Mouse (Mus musculus) left cerebral cortex, adult 2 months (tissue): ENCODE results near the gene Knl1. TPM values are rescaled to one million over a fixed set of nuclear protein-coding genes. Genes with fewer than 3 reads are reported as not detected.
A peak's percentile ranks its signal among the peaks of the same experiment; 100 is the strongest.

ENCODE experiments used
- DNase-seq, 2 experiments: peaks; one replicate each; pipeline ENCODE4 v3.0.0; 2021 to 2022; ENCODE audit warnings: low spot score in 2 of 2, mixed read lengths in 1 of 2; ENCODE audit errors: extremely low spot score in 1 of 2
- H3K27ac ChIP-seq: fragments of 200-600 bp; 2 replicates; pipeline ENCODE4 v1.8.1; 2022
- H3K4me3 ChIP-seq: fragments of 200-600 bp; 2 replicates; pipeline ENCODE4 v1.8.1; 2022
- CTCF ChIP-seq: fragments of 200-600 bp; IDR thresholded peaks from 2 replicates; pipeline ENCODE4 v1.8.1; 2022; ENCODE audit warnings: antibody characterized with exemption, mild to moderate bottlenecking, moderate library complexity
- intact Hi-C: fragments of 180-260 bp; cut with DNase I; formaldehyde crosslinking; loops from one replicate; pipeline ENCODE4 v1.15.1; 2025
- total RNA-seq, 2 experiments: library from RNA; stranded (reverse); gene quantifications; 2 replicates each; pipeline ENCODE4 v1.2.3; 2021

Knl1 gene
- total RNA-seq, 2 experiments from 2014 or later, result 0.07 to 0.19 TPM

DNA sequence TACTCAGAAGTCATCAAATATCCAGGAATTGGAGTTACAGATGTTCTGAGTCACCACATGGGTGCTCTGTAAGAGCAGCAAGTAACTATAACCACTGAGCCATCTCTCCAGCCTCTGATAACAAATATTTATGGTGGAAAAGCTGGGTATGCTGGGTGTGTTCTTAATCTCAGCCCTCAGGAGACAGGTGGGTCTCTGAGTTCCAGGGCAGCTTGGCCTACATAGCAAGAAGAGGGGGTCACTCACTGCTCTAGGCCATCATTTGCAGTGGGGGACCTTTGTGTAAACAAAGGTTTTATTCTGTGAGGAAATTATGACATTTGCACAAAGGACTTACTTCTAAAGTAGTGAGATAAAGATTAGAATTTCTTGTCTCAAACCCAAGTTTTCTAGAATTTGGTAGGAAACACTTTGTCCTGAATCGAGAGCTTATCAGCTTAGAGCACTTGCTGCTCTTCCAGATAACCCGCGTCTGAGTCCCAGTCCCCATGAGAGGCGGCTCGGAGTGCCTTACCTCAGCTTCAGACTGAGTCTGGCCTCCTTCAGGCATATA is 89.5 kb downstream of the Knl1 start:
- Histone ChIP-seq H3K27ac (no peak overlapping the region), H3K4me3 (no peak overlapping the region)
- no peak for DNase-seq
- TF ChIP-seq CTCF, result no peak
- intact Hi-C loops, result no loop called here

- TF ChIP-seq CTCF, result no peak; the same call in 1 of the 2 replicates
- Histone ChIP-seq H3K4me3 (no peak overlapping the region), H3K27ac (no peak overlapping the region)
- intact Hi-C loops, result no loop called here
- DNase-seq, result no peak
Observed at GRCm38 (mm10) chr2:119145199-119145598, 98.3 kb downstream of the Knl1 start.

DNA sequence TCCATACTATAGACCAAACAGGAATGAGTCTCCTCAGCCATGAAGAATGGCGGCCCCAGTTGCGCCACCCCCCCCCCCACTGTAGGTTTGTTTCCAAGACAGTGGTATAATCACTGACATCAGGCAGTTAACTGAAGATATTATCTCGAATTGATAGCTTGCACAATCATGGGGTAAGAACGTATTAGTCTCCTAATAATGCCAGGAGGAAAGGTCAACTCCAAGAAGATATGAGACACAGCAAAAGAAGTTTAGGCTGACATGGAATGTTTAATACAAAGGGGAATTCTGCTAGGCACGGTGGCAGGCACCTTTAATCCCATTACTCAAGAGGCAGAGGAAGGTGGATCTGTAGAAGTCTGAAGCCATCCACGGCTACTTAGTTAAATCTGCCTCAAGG is 99.5 kb downstream of the Knl1 start:
- H3K4me3 ChIP-seq, result no peak overlapping the region
- H3K27ac ChIP-seq, result no peak overlapping the region
- no peak for DNase-seq
- no peak for TF ChIP-seq CTCF
- intact Hi-C loops, result no loop called here

GRCm38 (mm10) chr2:119147160-119147678 is 100.3 kb downstream of the Knl1 start:
- intact Hi-C loops, result no loop called here
- TF ChIP-seq CTCF, result no peak
- Histone ChIP-seq H3K27ac (peak overlapping the region; percentile 24; the same call in 1 of the 2 replicates), H3K4me3 (no peak overlapping the region)
- no peak for DNase-seq

- intact Hi-C loops, result no loop called here
- no peak for TF ChIP-seq CTCF
- Histone ChIP-seq H3K27ac (peak overlapping the region; percentile 24; the same call in 1 of the 2 replicates), H3K4me3 (no peak overlapping the region)
- no peak for DNase-seq
Observed at GRCm38 (mm10) chr2:119147775-119148174, 100.9 kb downstream of the Knl1 start.

GRCm38 (mm10) chr2:119152255-119152654 is 105.3 kb downstream of the Knl1 start:
- no peak overlapping the region for H3K4me3 ChIP-seq
- no peak for TF ChIP-seq CTCF
- intact Hi-C loops, result no loop called here
- DNase-seq, result no peak
- no peak overlapping the region for H3K27ac ChIP-seq

DNA sequence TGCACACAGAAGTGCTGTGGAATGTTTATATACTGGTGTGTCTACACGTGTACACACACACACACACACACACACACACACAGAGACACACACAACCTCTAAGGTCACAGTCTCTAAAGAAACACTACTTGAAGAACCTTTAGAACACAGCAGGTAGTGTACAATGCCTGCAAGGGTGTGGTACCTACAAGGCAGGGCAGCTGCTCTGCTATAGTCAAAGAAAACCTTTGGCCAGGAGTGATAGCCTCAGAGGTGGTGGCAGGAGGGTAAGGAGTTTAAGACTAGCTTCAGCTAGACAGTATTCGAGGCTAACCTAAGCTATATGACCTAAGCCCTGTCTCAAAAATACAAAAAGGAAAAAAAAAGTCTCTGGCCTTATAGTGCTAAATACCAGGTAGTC is 107.8 kb downstream of the Knl1 start:
- Histone ChIP-seq H3K27ac (no peak overlapping the region), H3K4me3 (no peak overlapping the region)
- no peak for TF ChIP-seq CTCF
- intact Hi-C loops, result no loop called here
- no peak for DNase-seq

Other genes starting within 250 kb of the Knl1 start
- gene Knstrn, start 233.1 kb upstream of the Knl1 start, total RNA-seq, result 1 to 10 TPM in 1 of 2 experiments, under 1 TPM in 1; 0.75 to 1.0 TPM
- gene Ivd, start 185.2 kb upstream of the Knl1 start, total RNA-seq, result 10 to 100 TPM; 72.2 to 73.7 TPM
- 10 to 100 TPM; 52.2 to 58.1 TPM for gene Bahd1, start 146.7 kb upstream of the Knl1 start, total RNA-seq
- 1 to 10 TPM; 2.4 to 3.3 TPM for gene Chst14, start 120.6 kb upstream of the Knl1 start, total RNA-seq
- gene Ccdc32, start 17.7 kb upstream of the Knl1 start, total RNA-seq, result 10 to 100 TPM; 46.1 to 49.7 TPM
- 1 to 10 TPM; 7.7 to 7.8 TPM for gene Rpusd2, start 12.3 kb upstream of the Knl1 start, total RNA-seq
- under 1 TPM; 0.82 to 0.97 TPM for gene Rad51, start 65.7 kb downstream of the Knl1 start, total RNA-seq
- gene Rmdn3, start 109.9 kb downstream of the Knl1 start, total RNA-seq, result 10 to 100 TPM; 62.4 to 62.9 TPM
- gene Gchfr, start 120.7 kb downstream of the Knl1 start, total RNA-seq, result not detected
- not detected for gene Gm14137, start 127.4 kb downstream of the Knl1 start, total RNA-seq
- gene Zfyve19, start 161.5 kb downstream of the Knl1 start, total RNA-seq, result 10 to 100 TPM; 38.0 to 41.9 TPM
- gene Dnajc17, start 161.7 kb downstream of the Knl1 start, total RNA-seq, result 10 to 100 TPM; 15.5 to 19.3 TPM
- gene Ppp1r14d, start 182.8 kb downstream of the Knl1 start, total RNA-seq, result not detected
- 1 to 10 TPM in 1 of 2 experiments, under 1 TPM in 1; 0.96 to 1.2 TPM for gene Spint1, start 190.2 kb downstream of the Knl1 start, total RNA-seq
- gene Rhov, start 224.2 kb downstream of the Knl1 start, total RNA-seq, result 10 to 100 TPM in 1 of 2 experiments, 1 to 10 TPM in 1; 9.8 to 11.1 TPM
- gene Vps18, start 241.6 kb downstream of the Knl1 start, total RNA-seq, result 10 to 100 TPM; 47.2 to 50.8 TPM